Mouse (Mus musculus): ENCODE data around the gene Eif2b2.

GRCm38 (mm10) chr12:85201830-85202147, 17.5 kb upstream of the Eif2b2 start:
- no peak for TF ChIP-seq CTCF (IDR thresholded peaks at IDR 0.05; ENCODE audit: low read depth)
- no peak for TF ChIP-seq EP300 (IDR thresholded peaks at IDR 0.05; ENCODE audit: low read depth)
